Mouse (Mus musculus) gastrocnemius, adult 2 months (tissue): Measurements from ENCODE around the gene Sergef. TPM values are rescaled to one million over a fixed set of nuclear protein-coding genes. Genes with fewer than 3 reads are reported as not detected.

ENCODE experiments used
- DNase-seq: peaks from one replicate; pipeline ENCODE4 v3.0.0; 2022
- H3K27ac ChIP-seq: fragments of 200-600 bp; 2 replicates; pipeline ENCODE4 v1.8.1; 2022; ENCODE audit warnings: mild to moderate bottlenecking
- H3K4me3 ChIP-seq: fragments of 200-600 bp; 2 replicates; pipeline ENCODE4 v1.8.1; 2022; ENCODE audit warnings: mild to moderate bottlenecking, moderate library complexity
- CTCF ChIP-seq: fragments of 200-600 bp; IDR thresholded peaks from 2 replicates; pipeline ENCODE4 v1.8.1; 2022; ENCODE audit warnings: antibody characterized with exemption, mild to moderate bottlenecking, moderate library complexity
- intact Hi-C: fragments of 180-260 bp; cut with DNase I; formaldehyde crosslinking; loops from one replicate; pipeline ENCODE4 v1.15.1; 2025
- total RNA-seq, 2 experiments: library from RNA; stranded (reverse); gene quantifications; 2 replicates each; pipeline ENCODE4 v1.2.3; 2021

Gene Sergef
- total RNA-seq, 2 experiments from 2014 or later = 2.1 to 3.5 TPM

- Histone ChIP-seq H3K27ac (peak overlapping the region; percentile 96), H3K4me3 (peak overlapping the region; percentile 13; the same call in 1 of the 2 replicates)
- intact Hi-C loops = no loop called here
- no peak for TF ChIP-seq CTCF
- DNase-seq = peak; percentile 85
These were observed 231.0 kb downstream of the Sergef start for GRCm38 (mm10) chr7:46408606-46409005.

DNA sequence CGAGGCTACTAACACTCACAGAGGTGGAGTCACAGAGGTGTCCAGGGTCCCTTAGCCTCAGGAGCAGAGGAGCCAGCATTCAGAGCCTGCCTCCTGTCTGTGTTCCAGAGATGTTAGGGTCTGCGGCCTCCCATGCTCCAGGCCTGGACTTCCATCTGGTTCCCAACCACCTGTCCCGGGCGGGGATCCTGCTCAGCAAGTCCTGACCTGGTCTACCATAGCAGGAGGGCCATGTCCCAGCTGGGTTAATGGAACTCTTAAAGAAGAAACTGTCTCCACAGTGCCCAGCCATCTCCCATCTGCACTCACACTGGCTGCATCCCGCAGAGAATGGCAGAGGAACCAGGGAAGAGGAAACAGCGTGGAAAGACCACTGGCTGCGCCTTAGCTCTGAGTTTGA, 234.9 kb downstream of the Sergef start:
- no peak for TF ChIP-seq CTCF
- DNase-seq = no peak
- Histone ChIP-seq H3K4me3 (no peak overlapping the region; the same call in 1 of the 2 replicates), H3K27ac (peak overlapping the region; percentile 96)
- intact Hi-C loops = no loop called here

- Histone ChIP-seq H3K27ac (peak overlapping the region; percentile 96), H3K4me3 (peak overlapping the region; percentile 15; the same call in 1 of the 2 replicates)
- peak; percentile 93 for DNase-seq
- TF ChIP-seq CTCF = no peak
- intact Hi-C loops = no loop called here
These were observed 235.8 kb downstream of the Sergef start for GRCm38 (mm10) chr7:46403616-46404485.

DNA sequence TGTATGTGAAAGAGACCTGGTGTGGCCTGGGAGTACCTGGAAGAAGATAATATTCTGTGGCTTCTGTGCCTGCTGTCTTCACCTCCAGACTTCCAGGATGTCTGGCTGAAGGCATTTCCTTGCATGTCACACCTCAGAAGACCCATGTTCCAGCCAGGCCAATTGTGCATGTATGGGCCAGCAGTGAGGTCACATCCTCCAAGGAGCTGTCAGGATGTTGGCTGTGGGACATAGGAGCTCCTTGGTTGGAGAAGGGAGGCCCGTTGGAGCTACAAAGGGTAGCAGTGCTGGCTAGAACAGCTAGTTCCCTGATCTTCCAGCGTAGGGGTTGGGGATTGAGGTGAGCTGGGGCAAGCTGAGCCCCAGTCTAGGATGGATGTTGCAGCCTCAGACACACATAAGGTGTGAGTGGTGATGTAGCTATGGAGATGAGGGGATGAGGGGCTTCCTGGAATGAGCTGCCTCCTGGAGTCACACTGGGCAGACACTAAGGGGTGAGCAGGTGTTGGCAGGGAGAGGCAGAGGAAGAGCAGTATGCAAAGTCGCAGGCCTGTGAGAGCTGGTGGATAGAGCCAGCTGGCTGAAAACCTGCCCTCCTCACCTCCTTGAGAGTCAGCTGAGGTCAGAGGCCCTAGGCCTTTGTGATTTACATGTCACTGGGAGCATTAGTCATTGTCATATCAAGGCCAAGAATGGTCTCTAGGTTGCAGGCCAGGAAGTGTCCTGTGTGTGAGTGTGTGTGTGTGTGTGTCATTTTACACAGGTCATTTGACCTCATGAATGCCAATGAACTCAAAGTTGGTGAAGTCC, 238.0 kb downstream of the Sergef start:
- Histone ChIP-seq H3K4me3 (peak overlapping the region; percentile 33), H3K27ac (peak overlapping the region; percentile 96)
- DNase-seq = no peak
- no peak for TF ChIP-seq CTCF
- intact Hi-C loops = no loop called here

GRCm38 (mm10) chr7:46400346-46400745, 239.3 kb downstream of the Sergef start:
- TF ChIP-seq CTCF = no peak

DNA sequence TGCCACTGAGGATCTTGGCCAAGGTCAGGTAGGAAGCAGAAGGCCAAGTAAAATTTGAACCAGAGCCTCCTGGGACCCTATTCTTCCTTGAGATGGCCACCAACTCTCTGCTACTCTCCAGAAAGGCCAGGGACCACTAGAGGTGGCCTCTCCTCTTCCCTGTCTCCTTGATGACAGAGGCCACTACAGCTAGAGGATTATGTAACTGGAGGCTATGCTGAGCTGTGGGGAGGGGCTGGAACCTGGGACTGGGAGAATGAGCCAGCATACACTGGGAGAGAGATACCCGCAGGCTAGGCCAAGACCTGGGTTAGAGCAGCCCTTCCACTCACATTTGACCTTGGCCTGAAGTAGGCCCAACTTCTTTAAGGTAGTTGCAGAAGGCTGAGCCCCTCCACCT, 239.9 kb downstream of the Sergef start:
- no peak for TF ChIP-seq CTCF
- H3K27ac ChIP-seq = peak overlapping the region; percentile 89
- no peak for DNase-seq
- intact Hi-C loops = loop anchor here (5.0 kb wide), 1 partner anchor 83 kb away; no protein-coding TSS in a partner anchor
- peak overlapping the region; percentile 82 for H3K4me3 ChIP-seq

More at GRCm38 (mm10) chr7:46400346-46400745, 239.3 kb downstream of the Sergef start:
- intact Hi-C loops = no loop called here
- DNase-seq = peak; percentile 32
- Histone ChIP-seq H3K27ac (peak overlapping the region; percentile 89), H3K4me3 (peak overlapping the region; percentile 82)

- no peak for TF ChIP-seq CTCF
- intact Hi-C loops = loop anchor here (5.0 kb wide), 1 partner anchor 84 kb away; no protein-coding TSS in a partner anchor
These were observed 241.0 kb downstream of the Sergef start for GRCm38 (mm10) chr7:46398612-46399011.

GRCm38 (mm10) chr7:46397732-46398333, 241.8 kb downstream of the Sergef start:
- intact Hi-C loops = loop anchor here (5.0 kb wide), 1 partner anchor 84 kb away; no protein-coding TSS in a partner anchor
- TF ChIP-seq CTCF = no peak

More at GRCm38 (mm10) chr7:46398612-46399011, 241.0 kb downstream of the Sergef start:
- peak overlapping the region; percentile 82 for H3K4me3 ChIP-seq
- H3K27ac ChIP-seq = peak overlapping the region; percentile 89
- DNase-seq = no peak

GRCm38 (mm10) chr7:46396928-46397731, 242.5 kb downstream of the Sergef start:
- intact Hi-C loops = loop anchor here (5.0 kb wide), 1 partner anchor 85 kb away; no protein-coding TSS in a partner anchor
- Histone ChIP-seq H3K27ac (peak overlapping the region; percentile 89), H3K4me3 (peak overlapping the region; percentile 82)
- peak; percentile 52 for TF ChIP-seq CTCF
- peak; percentile 71 for DNase-seq

More at GRCm38 (mm10) chr7:46397732-46398333, 241.8 kb downstream of the Sergef start:
- Histone ChIP-seq H3K4me3 (peak overlapping the region; percentile 82), H3K27ac (peak overlapping the region; percentile 89)
- DNase-seq = peak; percentile 67

- peak within 1 kb of the TSS; percentile 89 for H3K27ac ChIP-seq
- H3K4me3 ChIP-seq = peak within 1 kb of the TSS; percentile 82
- no peak for TF ChIP-seq CTCF
- intact Hi-C loops = loop anchor here (5.0 kb wide), 1 partner anchor 86 kb away; no protein-coding TSS in a partner anchor
- peak; percentile 87 for DNase-seq
These were observed 243.2 kb downstream of the Sergef start, which contains the start of gene Kcnc1 for GRCm38 (mm10) chr7:46396231-46396927. Gene Kcnc1, plus strand, starts transcription at chr7:46396497.

- TF ChIP-seq CTCF = no peak
- DNase-seq = no peak
- Histone ChIP-seq H3K4me3 (peak overlapping the region; percentile 82), H3K27ac (peak overlapping the region; percentile 89)
- intact Hi-C loops = loop anchor here (5.0 kb wide), 1 partner anchor 87 kb away; no protein-coding TSS in a partner anchor
These were observed 244.0 kb downstream of the Sergef start for GRCm38 (mm10) chr7:46395571-46395970.
